Mouse (Mus musculus) cortical plate, adult 2 months (tissue): ENCODE measurements around the gene Prss53. TPM values are rescaled to one million over a fixed set of nuclear protein-coding genes. Genes with fewer than 3 reads are reported as not detected.
"Not testable (repeated sequence)": the region's sequence is repeated elsewhere in the genome, so short reads cannot be mapped to it uniquely, and the experiment has no call there.

Experiments used
- H3K27ac ChIP-seq: fragments of 200-500 bp; 2 replicates; pipeline ENCODE4 v1.5.1; 2012; ENCODE audit warnings: low read length, control low read depth, inconsistent platforms; ENCODE audit not compliant: insufficient read depth
- H3K4me1 ChIP-seq: fragments of 200-500 bp; 2 replicates; pipeline ENCODE4 v1.6.1; 2011; ENCODE audit warnings: low read length; ENCODE audit not compliant: control insufficient read depth, insufficient read depth
- H3K4me3 ChIP-seq: fragments of 200-500 bp; 2 replicates; pipeline ENCODE4 v1.5.1; 2011; ENCODE audit warnings: mild to moderate bottlenecking, low read length, control low read depth; ENCODE audit not compliant: insufficient read depth
- CTCF ChIP-seq: fragments of 200-500 bp; IDR thresholded peaks from 2 replicates; pipeline ENCODE4 v1.5.1; 2011; ENCODE audit warnings: mild to moderate bottlenecking, control low read depth, low read length; ENCODE audit not compliant: insufficient read depth; ENCODE audit errors: extremely low read depth
- POLR2A ChIP-seq: fragments of 200-500 bp; IDR thresholded peaks from 2 replicates; pipeline ENCODE4 v1.6.1; 2011; ENCODE audit warnings: mild to moderate bottlenecking, low read length, control low read depth; ENCODE audit not compliant: insufficient read depth; ENCODE audit errors: extremely low read depth
- polyA plus RNA-seq: library from polyadenylated mRNA; depleted of rRNA; stranded (reverse); fragments of >200 nt; gene quantifications from 2 replicates; pipeline ENCODE4 v1.2.3, GENCODE M21; 2012

Gene Prss53
- polyA plus RNA-seq, 1 experiment = 4.6 TPM

GRCm38 (mm10) chr7:127867641-127868040 is 23.1 kb downstream of the Prss53 start:
- Histone ChIP-seq H3K4me1 (peaks cover 4% of the 10 kb centered on the region), H3K4me3 (no peak overlapping the region), H3K27ac (no peak overlapping the region)
- TF ChIP-seq CTCF (no peak), POLR2A (no peak)

- Histone ChIP-seq H3K4me3 (no peak overlapping the region), H3K27ac (no peak overlapping the region), H3K4me1 (peaks cover 4% of the 10 kb centered on the region)
- TF ChIP-seq CTCF = no peak
- no peak for TF ChIP-seq POLR2A
Measured at GRCm38 (mm10) chr7:127866434-127866833, 24.3 kb downstream of the Prss53 start.

- TF ChIP-seq POLR2A (no peak), CTCF (no peak)
- H3K4me3 ChIP-seq = no peak overlapping the region
- no peak overlapping the region for H3K27ac ChIP-seq
- no peaks in the 10 kb centered on the region for H3K4me1 ChIP-seq
Measured at GRCm38 (mm10) chr7:127858258-127858657, 32.5 kb downstream of the Prss53 start.

- Histone ChIP-seq H3K27ac (no peak overlapping the region), H3K4me1 (no peaks in the 10 kb centered on the region), H3K4me3 (no peak overlapping the region)
- TF ChIP-seq POLR2A (no peak), CTCF (no peak)
Measured at GRCm38 (mm10) chr7:127850906-127851305, 39.9 kb downstream of the Prss53 start.

GRCm38 (mm10) chr7:127849973-127850875 is 40.5 kb downstream of the Prss53 start:
- Histone ChIP-seq H3K27ac (no peak overlapping the region), H3K4me1 (no peaks in the 10 kb centered on the region), H3K4me3 (no peak overlapping the region)
- TF ChIP-seq CTCF (no peak), POLR2A (no peak)

GRCm38 (mm10) chr7:127842001-127842718 is 48.6 kb downstream of the Prss53 start:
- H3K4me1 ChIP-seq = no peaks in the 10 kb centered on the region; the same call in 1 of the 2 replicates
- H3K4me3 ChIP-seq = peak overlapping the region; percentile 60
- peak overlapping the region; percentile 77 for H3K27ac ChIP-seq
- TF ChIP-seq CTCF (no peak), POLR2A (peak; percentile 76)

GRCm38 (mm10) chr7:127841340-127842000 is 49.3 kb downstream of the Prss53 start:
- TF ChIP-seq CTCF (no peak), POLR2A (peak; percentile 79)
- H3K4me3 ChIP-seq = peak overlapping the region; percentile 60
- H3K27ac ChIP-seq = peak overlapping the region; percentile 97
- H3K4me1 ChIP-seq = no peaks in the 10 kb centered on the region; the same call in 1 of the 2 replicates

- Histone ChIP-seq H3K27ac (peak overlapping the region; percentile 97), H3K4me3 (peak overlapping the region; percentile 60), H3K4me1 (no peaks in the 10 kb centered on the region; the same call in 1 of the 2 replicates)
- TF ChIP-seq CTCF (no peak), POLR2A (peak; percentile 66)
Measured at GRCm38 (mm10) chr7:127840886-127841285, 49.9 kb downstream of the Prss53 start.

- not testable (repeated sequence) for H3K27ac ChIP-seq, H3K4me3 ChIP-seq, H3K4me1 ChIP-seq
Measured at GRCm38 (mm10) chr7:127840031-127840430, 50.7 kb downstream of the Prss53 start.

GRCm38 (mm10) chr7:127837878-127838277 is 52.9 kb downstream of the Prss53 start:
- H3K4me1 ChIP-seq, H3K27ac ChIP-seq, H3K4me3 ChIP-seq: not testable (repeated sequence)
